Mouse (Mus musculus) adrenal gland (tissue): ENCODE data around the gene Fam114a2.
"Not testable (repeated sequence)": the region's sequence is repeated elsewhere in the genome, so short reads cannot be mapped to it uniquely, and the experiment has no call there.

Experiments
- intact Hi-C: fragments of 180-260 bp; cut with DNase I; formaldehyde crosslinking; loops from one replicate; pipeline ENCODE4 v1.15.1; 2025
- long read RNA-seq, 2 experiments: library from polyadenylated mRNA; unstranded; transcript quantifications; one replicate each; pipeline ENCODE4 v2.0.0; 2020; ENCODE audit warnings: borderline replicate concordance in 1 of 2; ENCODE audit not compliant: insufficient replicate concordance in 1 of 2

Fam114a2 gene
- long read RNA-seq, experiment 1, transcript Fam114a2-201 (14 exons, 2,557 nt) = major isoform, 25 of 136 reads
- long read RNA-seq, experiment 1, partial matches to known transcripts = 38 of 136 reads
- long read RNA-seq, experiment 1, other reads (novel, unspliced or antisense) = 73 of 136 reads
- long read RNA-seq, experiment 2, transcript Fam114a2-201 (14 exons, 2,557 nt) = major isoform, 13 of 146 reads
- long read RNA-seq, experiment 2, partial matches to known transcripts = 54 of 146 reads
- long read RNA-seq, experiment 2, other reads (novel, unspliced or antisense) = 79 of 146 reads

DNA sequence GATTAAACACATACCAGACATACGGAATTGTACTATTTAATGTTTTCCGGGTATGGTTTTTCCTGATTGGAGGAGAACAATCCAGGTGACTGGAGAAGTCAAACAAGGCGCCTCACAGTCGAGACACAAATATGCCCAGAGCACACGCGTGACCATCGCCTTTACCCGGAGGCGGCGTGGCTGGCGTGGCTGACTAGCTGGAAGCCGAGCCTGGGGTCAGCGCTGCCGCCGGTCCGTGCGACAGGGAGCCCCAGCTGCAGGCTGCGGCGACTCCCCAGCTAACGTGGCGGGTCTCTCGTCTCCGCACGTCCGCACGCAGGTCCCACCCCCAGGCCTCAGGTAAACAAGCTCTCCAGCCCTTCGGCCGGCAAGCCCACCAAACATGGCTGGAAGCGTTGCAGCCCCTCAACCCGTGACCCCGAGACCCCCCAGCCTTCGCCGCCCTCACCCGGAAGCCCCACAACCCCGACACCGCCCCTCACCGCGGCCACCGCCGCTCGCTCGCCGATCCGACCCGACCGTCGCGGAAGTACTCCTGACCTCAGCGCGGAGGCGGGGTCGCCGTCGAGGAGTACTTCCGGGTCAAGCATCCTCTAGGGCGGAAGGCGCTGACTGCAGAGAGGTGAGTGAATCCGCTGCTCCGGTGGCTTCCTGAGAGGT is at the start of gene Fam114a2, which contains the start of gene Mfap3:
Gene Fam114a2 (minus strand): TSS at position 527 of the 660 bp plus-strand sequence.
Gene Mfap3 (plus strand): TSS at position 574 of the 660 bp plus-strand sequence.
- intact Hi-C loops = no loop called here

DNA sequence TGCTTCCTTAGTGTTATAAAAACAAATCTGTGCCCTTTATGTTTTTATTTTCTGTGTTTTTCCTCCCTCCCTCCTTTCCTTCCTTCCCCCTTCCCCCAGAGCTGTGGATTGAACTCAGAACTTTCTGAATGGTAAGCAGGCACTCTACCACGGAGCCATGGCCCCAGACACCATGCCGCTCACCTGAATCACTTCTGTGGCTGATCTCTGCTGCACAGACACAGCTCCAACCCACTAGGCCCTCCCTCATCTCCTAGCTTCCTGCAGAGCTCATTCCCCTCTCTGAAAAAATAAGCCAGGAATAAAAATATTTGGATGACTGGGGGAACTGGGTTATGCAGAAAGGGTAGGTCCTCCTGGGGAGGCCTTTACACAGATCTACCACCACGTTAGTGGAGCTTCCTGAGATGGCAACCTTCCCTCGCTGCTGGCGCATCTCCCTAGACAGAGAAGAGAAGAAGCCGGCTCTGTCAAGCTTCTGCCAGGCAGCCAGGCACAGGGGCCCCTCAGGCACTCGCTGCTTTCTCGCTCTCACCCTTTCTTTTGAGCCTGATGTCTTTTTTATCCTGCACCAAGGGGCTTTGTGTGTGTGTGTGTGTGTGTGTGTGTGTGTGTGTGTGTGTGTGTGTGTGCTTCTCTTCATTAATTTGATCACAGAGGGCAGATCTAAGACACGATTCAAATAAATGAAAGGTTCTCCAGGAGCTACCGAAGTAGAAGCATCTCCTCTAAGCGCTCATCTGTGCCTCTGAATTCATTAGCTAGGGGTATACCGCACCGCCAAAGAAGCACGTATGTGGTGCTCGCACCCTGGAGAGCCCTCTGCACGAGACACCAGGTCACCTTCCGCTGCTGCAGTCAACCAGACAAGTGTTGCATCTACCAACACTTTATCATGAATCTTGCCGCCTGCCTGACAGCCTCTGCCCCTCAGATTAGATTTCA is 47.9 kb upstream of the Fam114a2 start:
- intact Hi-C loops = no loop called here

GRCm38 (mm10) chr11:57564564-57564963 is 46.1 kb upstream of the Fam114a2 start:
- intact Hi-C loops = no loop called here

GRCm38 (mm10) chr11:57557936-57558335 is 39.5 kb upstream of the Fam114a2 start:
- intact Hi-C loops = not testable (repeated sequence)

DNA sequence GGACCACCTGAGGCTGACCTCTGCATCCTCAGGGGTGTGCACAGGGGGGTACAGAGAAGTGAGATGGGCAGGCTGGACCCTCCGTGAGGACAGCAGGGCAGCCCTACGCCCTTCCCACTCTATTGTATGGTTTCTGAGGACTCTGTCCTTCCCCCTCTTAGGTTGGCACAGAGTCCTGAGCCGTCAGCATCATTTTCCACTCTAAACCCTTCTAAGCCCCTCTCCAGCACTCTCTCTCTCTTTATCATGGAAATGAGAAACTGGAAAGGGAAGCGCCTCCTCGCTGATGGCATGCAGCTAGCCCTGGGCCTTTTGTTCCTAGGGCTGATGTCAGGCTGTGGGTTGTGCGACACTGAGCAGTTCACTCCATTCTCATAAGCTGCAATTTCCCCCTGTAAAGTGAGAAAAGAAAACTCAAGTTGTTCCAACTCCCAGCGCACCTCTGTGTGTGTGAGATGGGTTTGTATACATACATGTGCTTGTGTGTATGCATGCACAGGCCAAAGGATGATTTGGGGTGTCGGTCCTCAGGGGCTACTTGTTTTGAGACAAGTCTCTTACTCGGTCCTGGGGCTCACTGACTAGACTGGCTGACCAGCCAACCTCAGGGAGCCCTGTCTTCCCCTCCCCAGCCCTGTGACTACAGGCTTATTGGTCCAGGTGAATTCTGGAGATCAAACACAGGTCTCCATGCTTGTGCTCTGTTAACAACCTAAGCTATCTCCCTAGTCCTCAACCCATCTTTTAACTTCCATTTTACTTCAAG is 34.8 kb upstream of the Fam114a2 start:
- intact Hi-C loops = no loop called here

- intact Hi-C loops = no loop called here
Measured at GRCm38 (mm10) chr11:57551016-57551415, 32.6 kb upstream of the Fam114a2 start.

- intact Hi-C loops = no loop called here
Measured at GRCm38 (mm10) chr11:57550230-57550629, 31.8 kb upstream of the Fam114a2 start.

DNA sequence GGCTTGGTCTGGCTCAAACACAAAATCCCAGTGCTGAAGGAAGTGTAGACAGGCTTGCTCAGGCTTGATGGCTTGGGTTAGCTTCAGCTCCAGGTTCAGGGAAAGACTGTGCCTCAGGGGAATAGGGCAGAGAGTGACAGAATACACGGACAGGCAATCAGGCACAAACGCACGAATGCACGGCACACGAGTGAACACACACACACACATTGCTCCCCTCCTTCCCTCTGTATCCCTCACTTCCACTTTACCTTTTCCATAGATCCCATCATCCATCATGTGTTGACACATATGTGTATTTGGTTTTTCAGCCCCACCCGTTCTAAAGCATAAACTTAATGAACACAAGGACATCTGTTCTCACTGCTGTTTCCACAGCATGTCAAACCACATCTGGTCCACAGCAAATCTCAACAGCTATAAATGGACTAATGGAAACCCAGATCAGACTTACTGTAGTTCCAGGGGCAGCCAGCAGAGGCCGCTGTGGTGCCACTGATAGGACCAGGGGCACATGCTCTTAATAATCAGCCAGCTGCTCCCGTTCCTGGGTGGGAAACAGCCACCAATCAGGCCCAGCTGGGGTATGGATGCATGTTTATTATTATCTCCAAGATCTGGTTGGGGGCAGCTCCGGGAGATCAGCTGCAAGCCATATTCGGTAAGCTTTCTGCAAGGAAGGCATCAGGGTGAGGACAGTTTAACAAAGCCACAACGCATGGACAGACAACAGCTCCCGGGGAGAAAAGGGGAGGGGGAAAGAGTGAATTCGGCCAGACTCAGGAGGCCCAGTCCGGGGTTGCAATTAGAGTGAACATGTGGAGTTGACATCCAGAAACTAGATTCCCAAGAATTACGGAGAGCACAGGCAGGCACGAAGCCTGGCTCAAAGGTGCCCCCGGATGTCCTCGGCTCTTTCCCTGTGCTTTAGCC is 30.5 kb upstream of the Fam114a2 start:
- intact Hi-C loops = loop anchor here (2.0 to 5.0 kb wide), 3 partner anchors 68 to 383 kb away; no protein-coding TSS in a partner anchor

DNA sequence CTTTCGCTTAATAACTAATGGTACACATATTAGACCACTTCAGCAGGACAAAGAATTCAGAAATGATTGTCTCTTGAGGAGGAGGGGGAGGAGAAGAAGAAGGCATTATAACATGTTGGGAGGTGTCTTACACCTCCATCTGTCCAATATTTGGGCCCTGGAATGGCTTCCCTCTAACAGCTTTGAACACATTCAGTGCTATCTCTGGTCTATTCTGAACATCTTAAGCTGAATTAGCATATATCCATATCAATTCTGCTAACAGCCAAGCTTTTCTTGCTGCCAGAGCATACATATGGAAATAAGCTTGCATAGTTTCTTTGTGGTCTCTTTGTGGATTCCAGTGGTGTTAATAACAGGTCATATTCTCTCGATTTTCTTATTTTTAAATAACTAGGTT is 22.3 kb upstream of the Fam114a2 start:
- intact Hi-C loops = no loop called here

DNA sequence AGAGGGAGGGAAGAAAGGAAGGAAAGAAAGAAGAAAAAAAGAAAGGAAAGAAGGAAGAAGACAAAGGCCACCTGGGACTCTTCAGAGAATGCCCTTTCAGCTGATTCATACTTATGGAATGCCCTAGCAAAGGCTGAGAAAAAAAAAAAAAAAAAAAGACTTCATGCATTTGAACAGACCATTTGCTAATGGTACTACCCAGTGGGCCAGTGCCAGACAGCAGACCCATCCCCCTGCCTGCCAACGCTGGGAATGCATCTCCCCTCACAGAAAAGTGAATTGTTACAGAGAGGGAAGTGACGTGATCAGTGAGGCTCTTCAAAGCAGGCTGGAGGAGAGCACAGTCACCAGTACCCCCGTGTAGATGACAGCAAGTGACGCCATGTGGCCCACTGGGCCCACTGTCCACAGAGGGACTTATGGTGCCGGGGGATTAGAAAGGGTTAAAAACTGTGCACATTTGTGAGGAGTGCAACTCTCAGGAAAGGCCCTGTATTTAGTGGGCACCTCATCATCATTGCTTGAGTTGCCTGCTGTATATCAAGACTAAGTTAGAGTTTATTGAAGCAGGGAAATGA is 21.5 kb upstream of the Fam114a2 start:
- intact Hi-C loops = no loop called here

- intact Hi-C loops = no loop called here
Measured at GRCm38 (mm10) chr11:57535912-57536311, 17.5 kb upstream of the Fam114a2 start.

DNA sequence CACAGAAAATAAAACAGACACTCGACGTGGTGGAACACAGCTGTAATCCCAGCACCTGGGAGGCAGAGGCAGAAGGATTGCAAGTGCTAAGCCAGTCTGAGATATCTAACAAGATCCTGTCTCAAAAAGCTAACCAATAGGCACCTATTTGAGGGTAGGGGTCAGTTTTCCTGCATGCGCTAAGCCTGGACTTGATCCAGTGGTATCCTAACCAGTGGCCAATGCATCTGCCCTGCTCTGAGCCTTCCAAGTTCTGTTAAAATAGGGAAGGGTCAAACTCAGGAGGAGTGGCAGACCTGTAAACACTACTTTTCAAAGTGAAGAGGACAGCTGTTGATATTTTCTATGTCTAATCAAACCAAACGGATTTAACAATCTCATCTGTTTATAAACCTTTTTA is 13.9 kb upstream of the Fam114a2 start:
- intact Hi-C loops = no loop called here

GRCm38 (mm10) chr11:57531300-57531950 is 13.0 kb upstream of the Fam114a2 start:
- intact Hi-C loops = no loop called here

DNA sequence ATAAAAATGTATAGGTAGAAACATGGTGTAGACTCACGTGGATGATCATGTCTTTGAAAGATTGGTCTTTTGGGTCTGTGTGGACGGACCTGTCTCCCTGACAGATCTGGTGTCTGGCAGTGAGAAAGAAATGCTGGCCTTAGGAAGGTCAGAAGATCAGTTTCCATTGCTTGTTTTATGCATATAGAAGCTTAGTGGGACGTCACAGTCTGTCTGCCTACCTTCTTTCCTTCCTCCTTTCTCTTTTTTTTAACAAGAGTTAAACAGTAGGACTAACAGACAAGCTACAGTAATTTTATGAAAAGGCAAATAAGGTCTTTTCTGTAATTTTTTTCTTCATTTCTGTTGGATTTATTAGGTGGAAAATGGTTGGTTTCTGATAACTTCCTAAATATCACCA is 10.7 kb upstream of the Fam114a2 start:
- intact Hi-C loops = no loop called here

DNA sequence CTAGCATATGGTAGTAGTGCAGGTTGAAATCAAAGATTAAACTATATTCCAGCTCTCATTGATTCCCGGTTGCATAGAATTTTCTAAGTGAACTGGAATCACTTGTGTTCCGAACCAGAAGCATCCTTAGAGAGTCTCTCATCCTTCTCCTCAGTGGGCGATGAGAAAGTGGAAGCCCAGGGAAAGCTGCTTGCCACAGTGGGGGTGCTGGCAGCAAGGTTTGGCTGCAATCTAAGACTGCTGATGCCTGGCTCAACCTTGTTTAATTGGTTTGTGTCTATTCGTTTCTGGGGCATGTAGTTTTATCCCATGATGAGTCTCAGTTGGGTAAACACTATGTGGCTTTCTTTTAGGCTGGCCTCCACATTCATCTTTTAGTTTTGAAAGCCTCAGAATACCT is 9.1 kb upstream of the Fam114a2 start:
- intact Hi-C loops = no loop called here

GRCm38 (mm10) chr11:57525900-57526299 is 7.5 kb upstream of the Fam114a2 start:
- intact Hi-C loops = no loop called here

DNA sequence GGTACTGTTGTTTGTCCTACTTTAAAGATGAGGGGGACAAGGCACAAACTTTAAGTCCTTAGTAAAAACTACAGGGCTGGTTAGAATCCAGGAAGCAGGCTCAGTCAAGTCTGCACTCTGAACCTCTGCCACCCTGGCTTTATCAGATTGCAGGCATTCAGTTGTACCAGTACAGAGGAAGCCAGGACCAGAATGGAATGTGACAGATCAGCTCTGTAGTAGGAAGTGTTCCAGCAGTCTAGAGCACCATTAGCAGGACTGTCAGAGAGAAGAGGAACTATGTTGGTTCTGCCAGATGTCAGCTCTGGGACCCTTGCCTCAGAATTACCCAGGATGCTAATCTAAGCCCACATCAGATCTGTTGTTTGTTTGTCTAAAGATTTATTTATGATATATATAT is 6.2 kb upstream of the Fam114a2 start:
- intact Hi-C loops = no loop called here

DNA sequence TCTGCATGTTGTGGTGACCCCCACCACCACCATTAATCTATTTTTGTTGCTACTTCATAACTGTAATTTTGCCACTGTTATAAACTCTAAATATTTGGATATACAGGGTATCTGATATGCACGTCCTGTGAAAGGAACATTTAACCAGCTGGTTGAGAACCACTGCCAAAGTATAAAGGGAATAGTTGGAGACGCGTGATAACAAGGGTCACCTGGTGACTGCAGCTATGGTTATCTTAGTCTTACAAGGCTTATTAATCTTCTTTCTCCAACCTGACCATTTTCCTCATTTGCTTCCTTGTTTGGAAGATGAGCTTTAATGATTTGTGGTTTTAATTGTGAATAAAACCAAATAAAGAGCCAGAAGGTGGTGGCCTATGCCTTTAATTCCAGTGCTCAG is 5.0 kb upstream of the Fam114a2 start:
- intact Hi-C loops = no loop called here

GRCm38 (mm10) chr11:57522046-57522445 is 3.6 kb upstream of the Fam114a2 start:
- intact Hi-C loops = no loop called here
